In genomic region chr1:183521569-183521968, GRCm38 (mm10) we compare ENCODE assay signal across 15 mouse cellular contexts.
DNase-seq lines count a peak whose midpoint lies in the region; ATAC-seq and TF ChIP-seq lines count a peak whose summit lies in the region.
"Had no signal": no experiment of that assay in that cellular context is flagged by ENCODE, and none has a peak within 500 bp of the region (broad histone marks: within the 10 kb centered on the region; RNA-seq: fewer than 3 reads in every experiment).

No protein-coding gene starts in this region.

- H3K9ac ChIP-seq in hindbrain, embryonic 13.5 days = no peak overlapping the region
- no peak overlapping the region for H3K9ac ChIP-seq in midbrain, embryonic 16.5 days (ENCODE audit: low read depth, low read length)
- H3K9ac ChIP-seq in kidney, embryonic 14.5 days (ENCODE audit: low read depth, low read length) = no peak overlapping the region
- H3K9ac ChIP-seq: embryonic facial prominence, embryonic 12.5 days; heart, embryonic 12.5 days; liver, embryonic 12.5 days had no signal

- H3K36me3 ChIP-seq in hindbrain, embryonic 13.5 days = no peaks in the 10 kb centered on the region
- no peaks in the 10 kb centered on the region for H3K36me3 ChIP-seq in midbrain, embryonic 16.5 days (ENCODE audit: control insufficient read depth, insufficient read depth, low read length)
- no peaks in the 10 kb centered on the region for H3K36me3 ChIP-seq in kidney, embryonic 14.5 days (ENCODE audit: control insufficient read depth, insufficient read depth, low read length)
- H3K36me3 ChIP-seq: embryonic facial prominence, embryonic 12.5 days; heart, embryonic 12.5 days; liver, embryonic 12.5 days had no signal

- peak overlapping the region; percentile 84 for H3K27ac ChIP-seq in hindbrain, embryonic 13.5 days
- no peak overlapping the region for H3K27ac ChIP-seq in midbrain, embryonic 16.5 days (ENCODE audit: low read length)
- H3K27ac ChIP-seq in cerebellum, adult 2 months (ENCODE audit: insufficient read depth, low read length) = no peak overlapping the region
- no peak overlapping the region for H3K27ac ChIP-seq in kidney, embryonic 14.5 days (ENCODE audit: low read depth, low read length)
- H3K27ac ChIP-seq: embryonic facial prominence, embryonic 12.5 days; liver, embryonic 12.5 days had no signal

- H3K9me3 ChIP-seq in hindbrain, embryonic 13.5 days = no peaks in the 10 kb centered on the region
- H3K9me3 ChIP-seq in midbrain, embryonic 16.5 days (replicated peaks; ENCODE audit: control insufficient read depth, low read length, poor library complexity, severe bottlenecking) = no peaks in the 10 kb centered on the region
- 0 out of 2 replicates have a peak, but pooled peaks cover 6% of the 10 kb centered on the region for H3K9me3 ChIP-seq in kidney, embryonic 14.5 days (ENCODE audit: control insufficient read depth, low read length)
- H3K9me3 ChIP-seq: embryonic facial prominence, embryonic 12.5 days; liver, embryonic 12.5 days had no signal

- peaks cover 40% of the 10 kb centered on the region for H3K4me1 ChIP-seq in hindbrain, embryonic 13.5 days (replicated peaks)
- peaks cover 17% of the 10 kb centered on the region for H3K4me1 ChIP-seq in midbrain, embryonic 16.5 days (ENCODE audit: control insufficient read depth, insufficient read depth, low read length)
- no peaks in the 10 kb centered on the region; the same call in 1 of the 2 replicates for H3K4me1 ChIP-seq in cerebellum, adult 2 months (ENCODE audit: control insufficient read depth, insufficient read depth, low read length)
- H3K4me1 ChIP-seq in kidney, embryonic 14.5 days (ENCODE audit: control insufficient read depth, insufficient read depth, low read length) = no peaks in the 10 kb centered on the region
- H3K4me1 ChIP-seq: embryonic facial prominence, embryonic 12.5 days; liver, embryonic 12.5 days had no signal

- ATAC-seq in hindbrain, embryonic 13.5 days (ENCODE audit: low FRiP score) = peak; percentile 70
- peak; percentile 74 for ATAC-seq in midbrain, embryonic 16.5 days
- ATAC-seq in activated CD4-positive, CD25-positive, alpha-beta regulatory T cell, adult 4 months = no peak
- ATAC-seq in kidney, embryonic 14.5 days (ENCODE audit: low FRiP score, low TSS enrichment) = no peak
- ATAC-seq: liver, embryonic 12.5 days had no signal

- no peak overlapping the region for H3K4me3 ChIP-seq in hindbrain, embryonic 13.5 days
- H3K4me3 ChIP-seq in midbrain, embryonic 16.5 days (ENCODE audit: low read depth, low read length) = no peak overlapping the region
- no peak overlapping the region for H3K4me3 ChIP-seq in cerebellum, adult 2 months (replicated peaks; ENCODE audit: insufficient read depth, low read depth, low read length)
- H3K4me3 ChIP-seq in kidney, embryonic 14.5 days (ENCODE audit: low read length) = no peak overlapping the region
- H3K4me3 ChIP-seq: embryonic facial prominence, embryonic 12.5 days; heart, embryonic 12.5 days; liver, embryonic 12.5 days had no signal

- DNase-seq in embryo, embryonic 10.5 days (ENCODE audit: low spot score) = peak; percentile 18
- no peak for DNase-seq in embryo, embryonic 10 days (ENCODE audit: low spot score)
- DNase-seq in MN1 (ENCODE audit: low spot score) = peak; percentile 60
- no peak for DNase-seq in cerebellum, adult 2 months
- DNase-seq: cerebellum, adult 9-10 months; gastrocnemius, postnatal 25 days; kidney, adult 8-10 months had no signal

- WGBS in hindbrain, embryonic 13.5 days = 17% methylated on average over 7 of the region's 7 CpGs
- 23% methylated on average over 7 of the region's 7 CpGs for WGBS in midbrain, embryonic 16.5 days
- 58% methylated on average over 7 of the region's 7 CpGs for WGBS in cerebellum, adult 2 months
- 82% methylated on average over 7 of the region's 7 CpGs for WGBS in kidney, embryonic 14.5 days

- H3K4me2 ChIP-seq in hindbrain, embryonic 13.5 days = no peak overlapping the region
- H3K4me2 ChIP-seq in midbrain, embryonic 16.5 days (ENCODE audit: low read length) = no peak overlapping the region
- H3K4me2 ChIP-seq in kidney, embryonic 14.5 days (replicated peaks; ENCODE audit: low read depth, low read length) = no peak overlapping the region
- H3K4me2 ChIP-seq: embryonic facial prominence, embryonic 12.5 days; heart, embryonic 12.5 days; liver, embryonic 12.5 days had no signal

- TF ChIP-seq CTCF in cerebellum, adult 2 months (IDR thresholded peaks at IDR 0.05; ENCODE audit: borderline replicate concordance, insufficient read depth, low read depth, low read length) = no peak

- no peaks in the 10 kb centered on the region for H3K27me3 ChIP-seq in hindbrain, embryonic 13.5 days
- no peaks in the 10 kb centered on the region for H3K27me3 ChIP-seq in midbrain, embryonic 16.5 days (ENCODE audit: control insufficient read depth, insufficient read depth, low read depth, low read length)
- no peaks in the 10 kb centered on the region for H3K27me3 ChIP-seq in cerebellum, adult 2 months (ENCODE audit: control insufficient read depth, insufficient read depth, low read length)
- H3K27me3 ChIP-seq in kidney, embryonic 14.5 days (ENCODE audit: control insufficient read depth, insufficient read depth, low read length) = no peaks in the 10 kb centered on the region
- H3K27me3 ChIP-seq: CH12.LX; embryonic facial prominence, embryonic 12.5 days; heart, embryonic 12.5 days; liver, embryonic 12.5 days had no signal

- TF ChIP-seq POLR2A in cerebellum, adult 2 months (IDR thresholded peaks at IDR 0.05; ENCODE audit: borderline replicate concordance, insufficient read depth, low read length) = no peak

Comparison
In these comparisons a context has a peak if more than half of its experiments do, and no peak if none do; other contexts are left out.
1. DNase-seq: peak in embryo, embryonic 10.5 days (single experiment) and MN1 (single experiment); none in embryo, embryonic 10 days (single experiment) and cerebellum, adult 2 months (0 of 2).
2. ATAC-seq: peak in hindbrain, embryonic 13.5 days (single experiment) and midbrain, embryonic 16.5 days (single experiment); none in activated CD4-positive, CD25-positive, alpha-beta regulatory T cell, adult 4 months (single experiment) and kidney, embryonic 14.5 days (single experiment).